Mouse (Mus musculus) spleen, adult 2 months (tissue): Measurements from ENCODE around the gene Inpp5e. TPM values are rescaled to one million over a fixed set of nuclear protein-coding genes. Genes with fewer than 3 reads are reported as not detected.
"Not testable (repeated sequence)": the region's sequence is repeated elsewhere in the genome, so short reads cannot be mapped to it uniquely, and the experiment has no call there.

Experiments
- DNase-seq, 2 experiments: peaks; one replicate each; pipeline versions ENCODE4 v3.0.0 to v3.0.0-alpha.2; 2012 to 2021; ENCODE audit warnings: low spot score in 2 of 2, low read depth in 1 of 2
- H3K27ac ChIP-seq: fragments of 200-500 bp; 2 replicates; pipeline ENCODE4 v1.5.1; 2012; ENCODE audit warnings: low read length, inconsistent platforms; ENCODE audit not compliant: insufficient read depth
- H3K27me3 ChIP-seq: fragments of 200-500 bp; 2 replicates; pipeline ENCODE4 v1.6.1; 2012; ENCODE audit warnings: mild to moderate bottlenecking, moderate library complexity, low read length, inconsistent platforms; ENCODE audit not compliant: control insufficient read depth, insufficient read depth
- H3K36me3 ChIP-seq: fragments of 200-500 bp; 2 replicates; pipeline ENCODE4 v1.6.1; 2012; ENCODE audit warnings: mild to moderate bottlenecking, low read length, inconsistent platforms; ENCODE audit not compliant: control insufficient read depth, insufficient read depth
- H3K4me1 ChIP-seq: fragments of 200-500 bp; 2 replicates; pipeline ENCODE4 v1.6.1; 2011; ENCODE audit warnings: inconsistent platforms; ENCODE audit not compliant: control insufficient read depth, insufficient read depth, insufficient read length
- H3K4me3 ChIP-seq: fragments of 200-500 bp; 2 replicates; pipeline ENCODE4 v1.5.1; 2011; ENCODE audit warnings: mild to moderate bottlenecking, inconsistent platforms; ENCODE audit not compliant: insufficient read depth, insufficient read length; ENCODE audit errors: extremely low read depth
- CTCF ChIP-seq: fragments of 200-500 bp; IDR thresholded peaks from 2 replicates; pipeline ENCODE4 v1.5.1; 2011; ENCODE audit warnings: mild to moderate bottlenecking, inconsistent platforms; ENCODE audit not compliant: insufficient read depth, insufficient read length, insufficient replicate concordance; ENCODE audit errors: extremely low read depth
- POLR2A ChIP-seq: fragments of 200-500 bp; IDR thresholded peaks from 2 replicates; pipeline ENCODE4 v1.6.1; 2011; ENCODE audit warnings: low read depth, low read length, inconsistent platforms
- WGBS: fragments of 180-500 bp; shearing (Covaris S2); methylation state at CpG from one replicate; pipeline ENCODE4 v1.1.7; 2018; 5-methylcytosine and 5-hydroxymethylcytosine counted together
- polyA plus RNA-seq: library from polyadenylated mRNA; depleted of rRNA; stranded (reverse); fragments of >200 nt; gene quantifications from 2 replicates; pipeline ENCODE4 v1.2.3, GENCODE M21; 2012

Gene Inpp5e
- polyA plus RNA-seq, 1 experiment: 22.8 TPM

DNA sequence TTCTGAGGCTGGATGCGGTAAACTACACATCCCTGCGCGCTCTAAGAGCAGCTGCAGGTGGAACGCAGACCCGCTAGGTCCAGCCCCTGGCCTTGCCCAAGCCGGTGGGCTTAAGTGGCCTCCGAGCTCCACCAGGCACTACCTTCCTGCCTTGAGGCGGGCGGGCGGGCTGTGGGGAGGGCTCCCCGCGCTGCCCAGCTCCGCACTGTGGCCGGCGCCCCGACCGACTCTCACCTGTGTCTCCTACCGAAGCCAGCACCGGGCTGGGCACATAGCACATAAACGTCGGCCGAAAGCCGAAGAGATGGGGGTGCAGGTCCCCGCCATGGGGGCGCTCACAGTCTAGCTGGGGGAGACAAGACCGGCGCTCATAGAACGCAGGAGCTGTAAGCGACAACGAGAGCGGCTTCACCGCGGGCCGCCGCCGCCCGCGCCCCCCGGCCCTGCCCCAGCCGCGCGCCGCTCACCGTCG, 20.3 kb downstream of the Inpp5e start:
- DNase-seq: peak in 1 of 2 experiments; percentile 15
- WGBS: under 1% methylated on average over 44 of the region's 45 CpGs

DNA sequence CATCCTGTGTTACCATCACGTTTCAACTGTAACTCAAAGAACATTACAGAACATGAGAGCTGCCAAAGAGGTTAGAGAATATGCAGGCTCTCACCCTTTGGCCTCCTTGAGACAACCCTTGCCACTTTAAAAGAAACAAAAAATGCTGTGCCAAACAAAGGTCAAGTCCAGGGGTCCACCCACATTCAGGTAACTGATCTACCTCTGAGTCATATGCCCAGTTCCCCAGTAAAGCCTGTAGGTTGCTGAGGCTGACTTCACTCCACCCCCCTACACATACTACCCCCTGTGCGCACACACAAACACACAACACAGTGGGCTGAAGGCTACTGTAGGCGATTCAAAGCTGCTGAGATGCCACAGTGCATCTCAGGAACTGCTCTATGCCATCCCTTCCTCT, 21.3 kb downstream of the Inpp5e start:
- Histone ChIP-seq H3K27ac (no peak overlapping the region), H3K4me1 (peaks cover 6% of the 10 kb centered on the region), H3K36me3 (peaks cover 45% of the 10 kb centered on the region), H3K4me3 (no peak overlapping the region), H3K27me3 (no peaks in the 10 kb centered on the region)
- no peak for DNase-seq
- 84% methylated on average over 3 of the region's 3 CpGs for WGBS
- TF ChIP-seq CTCF (no peak), POLR2A (no peak)

More for the DNA sequence above, 20.3 kb downstream of the Inpp5e start:
- H3K4me1 ChIP-seq: peaks cover 6% of the 10 kb centered on the region
- no peak for TF ChIP-seq CTCF
- no peak for TF ChIP-seq POLR2A
- H3K27ac ChIP-seq: peak overlapping the region; percentile 76
- H3K4me3 ChIP-seq: peak overlapping the region; percentile 84
- peaks cover 46% of the 10 kb centered on the region for H3K36me3 ChIP-seq
- H3K27me3 ChIP-seq: no peaks in the 10 kb centered on the region

- DNase-seq, H3K27ac ChIP-seq, H3K4me1 ChIP-seq, H3K27me3 ChIP-seq: not testable (repeated sequence)
- WGBS: 27% methylated on average over 6 of the region's 6 CpGs
- Histone ChIP-seq H3K4me3 (peak overlapping the region; percentile 79), H3K36me3 (peaks cover 25% of the 10 kb centered on the region)
Observed at GRCm38 (mm10) chr2:26380871-26381270, 28.1 kb downstream of the Inpp5e start.

DNA sequence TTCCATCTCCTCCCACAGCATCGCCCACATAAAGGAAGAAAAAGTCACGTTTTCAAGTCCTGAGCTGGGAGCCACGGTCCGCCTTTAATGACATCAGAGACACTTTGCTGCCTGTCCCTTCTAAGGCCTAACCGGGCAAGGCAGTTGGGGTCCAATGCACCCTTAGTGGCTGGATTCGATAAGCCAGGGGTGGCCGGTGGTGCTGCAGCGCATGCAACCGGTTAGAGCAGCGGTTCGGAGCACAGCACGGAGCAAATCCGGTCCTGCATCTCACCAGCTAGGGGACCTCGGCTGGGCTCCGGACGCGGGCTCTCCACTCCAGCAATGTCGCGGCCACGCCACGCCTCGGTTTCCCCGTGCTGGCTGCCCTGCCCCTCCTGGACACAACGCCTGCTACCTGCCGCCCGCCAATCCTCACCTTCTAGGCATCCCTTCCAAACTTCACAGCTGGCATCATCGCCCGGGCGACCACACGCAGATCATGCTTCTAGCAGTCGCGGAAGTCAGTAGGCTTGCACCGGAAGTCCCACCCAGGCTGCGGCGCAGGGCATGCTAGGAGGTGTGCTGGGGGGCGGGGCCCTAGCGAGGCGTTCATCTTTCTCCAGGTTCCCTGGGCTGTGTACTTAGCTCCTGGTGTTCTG, 28.8 kb downstream of the Inpp5e start, which contains the start of gene Snapc4:
Snapc4 (minus strand) TSS at position 523 of the 641 bp plus-strand sequence.
- Histone ChIP-seq H3K27ac (peak within 1 kb of the TSS; percentile 51), H3K4me3 (peak within 1 kb of the TSS; percentile 79), H3K36me3 (peaks cover 25% of the 10 kb centered on the region), H3K4me1 (no peaks in the 10 kb centered on the region), H3K27me3 (no peaks in the 10 kb centered on the region)
- peak; percentile 53 to 84 for DNase-seq
- under 1% methylated on average over 38 of the region's 38 CpGs for WGBS
- TF ChIP-seq POLR2A: peak; percentile 56
- no peak for TF ChIP-seq CTCF

- peaks cover 51% of the 10 kb centered on the region for H3K36me3 ChIP-seq
- no peak for DNase-seq
- TF ChIP-seq CTCF (no peak), POLR2A (no peak)
- no peaks in the 10 kb centered on the region for H3K27me3 ChIP-seq
- no peaks in the 10 kb centered on the region for H3K4me1 ChIP-seq
- no peak overlapping the region for H3K27ac ChIP-seq
- 95% methylated on average over 8 of the region's 8 CpGs for WGBS
- no peak overlapping the region for H3K4me3 ChIP-seq
Observed at GRCm38 (mm10) chr2:26372396-26372795, 36.6 kb downstream of the Inpp5e start.

DNA sequence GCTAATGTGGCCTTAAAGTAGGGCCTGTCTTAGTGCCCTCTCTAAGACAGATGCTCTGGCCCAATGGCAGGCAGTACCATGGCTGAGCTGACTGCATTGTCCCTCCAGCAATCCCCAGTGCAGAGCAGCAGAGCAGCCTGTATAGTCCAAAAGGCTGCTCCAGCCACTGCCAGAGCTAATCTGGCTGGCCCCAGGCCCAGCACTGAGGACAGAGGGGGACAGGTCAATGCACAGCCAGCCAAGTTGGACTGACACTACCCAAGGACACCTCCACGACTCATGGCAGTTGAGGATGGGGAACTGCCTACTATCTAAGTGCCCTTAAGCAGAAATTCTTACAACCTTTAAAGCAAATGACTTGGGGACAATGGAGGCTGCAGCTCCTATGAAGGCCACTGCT, 40.4 kb downstream of the Inpp5e start:
- WGBS: 83% methylated on average over 1 of the region's 1 CpGs
- no peaks in the 10 kb centered on the region for H3K4me1 ChIP-seq
- no peak overlapping the region for H3K4me3 ChIP-seq
- no peaks in the 10 kb centered on the region for H3K27me3 ChIP-seq
- H3K27ac ChIP-seq: no peak overlapping the region
- DNase-seq: no peak
- no peak for TF ChIP-seq CTCF
- TF ChIP-seq POLR2A: no peak
- H3K36me3 ChIP-seq: peaks cover 50% of the 10 kb centered on the region

- TF ChIP-seq POLR2A: no peak
- TF ChIP-seq CTCF: no peak
Observed at GRCm38 (mm10) chr2:26367911-26368310, 41.1 kb downstream of the Inpp5e start.

More at GRCm38 (mm10) chr2:26367911-26368310, 41.1 kb downstream of the Inpp5e start:
- peaks cover 47% of the 10 kb centered on the region for H3K36me3 ChIP-seq
- WGBS: 94% methylated on average over 6 of the region's 6 CpGs
- H3K27me3 ChIP-seq: no peaks in the 10 kb centered on the region
- DNase-seq: no peak
- H3K4me3 ChIP-seq: no peak overlapping the region
- no peaks in the 10 kb centered on the region for H3K4me1 ChIP-seq
- no peak overlapping the region for H3K27ac ChIP-seq
